Mouse (Mus musculus) lung, embryonic 14.5 days (tissue): ENCODE measurements around the gene Ghsr. TPM values are rescaled to one million over a fixed set of nuclear protein-coding genes. Genes with fewer than 3 reads are reported as not detected.
A peak's percentile ranks its signal among the peaks of the same experiment; 100 is the strongest.
"Not testable (repeated sequence)": the region's sequence is repeated elsewhere in the genome, so short reads cannot be mapped to it uniquely, and the experiment has no call there.

Experiments
- ATAC-seq: fragments of 200-750 bp; cut with Nextera tagmentation; 2 replicates; pipeline ENCODE4 v1.8.0; 2017; ENCODE audit warnings: mild to moderate bottlenecking, moderate TSS enrichment, moderate library complexity; ENCODE audit not compliant: insufficient read depth
- DNase-seq: peaks from one replicate; pipeline ENCODE4 v3.0.0-alpha.2; 2015
- H3K27ac ChIP-seq: fragments of 300-500 bp; sonication (generic); 2 replicates; pipeline ENCODE4 v1.5.1; 2014; ENCODE audit warnings: low read depth, mild to moderate bottlenecking, moderate library complexity
- H3K27me3 ChIP-seq: fragments of 300-500 bp; sonication (generic); 2 replicates; pipeline ENCODE4 v1.6.1; 2014; ENCODE audit warnings: low read length, control low read depth; ENCODE audit not compliant: insufficient read depth
- H3K36me3 ChIP-seq: fragments of 300-500 bp; sonication (generic); 2 replicates; pipeline ENCODE4 v1.6.1; 2014; ENCODE audit warnings: control low read depth; ENCODE audit not compliant: insufficient read depth
- H3K4me1 ChIP-seq: fragments of 300-500 bp; sonication (generic); 2 replicates; pipeline ENCODE4 v1.6.1; 2014; ENCODE audit warnings: antibody characterized with exemption, control low read depth; ENCODE audit not compliant: insufficient read depth
- H3K4me2 ChIP-seq: fragments of 300-500 bp; sonication (generic); 2 replicates; pipeline ENCODE4 v1.6.1; 2014; ENCODE audit warnings: mild to moderate bottlenecking
- H3K4me3 ChIP-seq: fragments of 300-500 bp; sonication (generic); 2 replicates; pipeline ENCODE4 v1.5.1; 2014; ENCODE audit warnings: low read depth, low read length
- H3K9ac ChIP-seq: fragments of 300-500 bp; sonication (generic); 2 replicates; pipeline ENCODE4 v1.6.1; 2014
- H3K9me3 ChIP-seq: fragments of 300-500 bp; sonication (generic); 2 replicates; pipeline ENCODE4 v1.6.1; 2016; ENCODE audit warnings: low read depth, low read length, control low read depth
- CTCF ChIP-seq: IDR thresholded peaks from 2 replicates; pipeline ENCODE4 v1.5.1; 2016; ENCODE audit warnings: antibody characterized with exemption, low read depth
- WGBS: fragments of 180-500 bp; shearing (Covaris S2); extraction: QIAGEN DNeasy Blood & Tissue Kit; methylation state at CpG from one replicate; pipeline ENCODE4 v1.1.7; 2014; 5-methylcytosine and 5-hydroxymethylcytosine counted together
- polyA plus RNA-seq: library from polyadenylated mRNA; unstranded; fragments of >200 nt; fragmentation: Nextera tagmentation; extraction: Ambion mirVana; gene quantifications from 2 replicates; pipeline ENCODE4 v1.2.1, GENCODE M21; 2014

The Ghsr gene
- polyA plus RNA-seq, 1 experiment from 2014 or later = not detected

- no peak overlapping the region for H3K9ac ChIP-seq
- no peak overlapping the region for H3K27ac ChIP-seq
- H3K4me1 ChIP-seq = no peaks in the 10 kb centered on the region
- no peak for DNase-seq
- peaks cover 42% of the 10 kb centered on the region for H3K27me3 ChIP-seq
- H3K4me2 ChIP-seq = peak overlapping the region; percentile 47
- 3% methylated on average over 77 of the region's 77 CpGs for WGBS
- no peak for TF ChIP-seq CTCF
- H3K9me3 ChIP-seq = no peaks in the 10 kb centered on the region
- no peak for ATAC-seq
- H3K4me3 ChIP-seq = peak overlapping the region; percentile 25
- no peaks in the 10 kb centered on the region for H3K36me3 ChIP-seq
Measured at GRCm38 (mm10) chr3:27371725-27372650, 837 bp downstream of the Ghsr start.

GRCm38 (mm10) chr3:27374396-27374795, 3.2 kb downstream of the Ghsr start:
- Histone ChIP-seq H3K4me1 (no peaks in the 10 kb centered on the region), H3K9ac (no peak overlapping the region), H3K9me3 (no peaks in the 10 kb centered on the region), H3K27ac (no peak overlapping the region), H3K27me3 (peaks cover 42% of the 10 kb centered on the region), H3K4me2 (no peak overlapping the region), H3K36me3 (no peaks in the 10 kb centered on the region), H3K4me3 (no peak overlapping the region)
- no peak for TF ChIP-seq CTCF
- DNase-seq (no peak), ATAC-seq (no peak)
- 38% methylated on average over 9 of the region's 9 CpGs for WGBS

- Histone ChIP-seq H3K4me2 (no peak overlapping the region), H3K4me3 (no peak overlapping the region), H3K4me1 (no peaks in the 10 kb centered on the region), H3K27ac (no peak overlapping the region), H3K36me3 (no peaks in the 10 kb centered on the region), H3K9ac (no peak overlapping the region), H3K27me3 (peaks cover 14% of the 10 kb centered on the region), H3K9me3 (no peaks in the 10 kb centered on the region)
- DNase-seq = peak; percentile 34
- ATAC-seq = no peak
- WGBS = 40% methylated on average over 4 of the region's 4 CpGs
- no peak for TF ChIP-seq CTCF
Measured at GRCm38 (mm10) chr3:27377935-27378334, 6.8 kb downstream of the Ghsr start.

- Histone ChIP-seq H3K4me1 (no peaks in the 10 kb centered on the region), H3K9ac (no peak overlapping the region), H3K4me3 (no peak overlapping the region), H3K4me2 (no peak overlapping the region), H3K27me3 (no peaks in the 10 kb centered on the region), H3K36me3 (no peaks in the 10 kb centered on the region), H3K27ac (no peak overlapping the region), H3K9me3 (no peaks in the 10 kb centered on the region)
- DNase-seq = no peak
- 58% methylated on average over 3 of the region's 3 CpGs for WGBS
- no peak for ATAC-seq
- TF ChIP-seq CTCF = peak; percentile 27; the same call in 1 of the 2 replicates
Measured at GRCm38 (mm10) chr3:27384836-27385235, 13.7 kb downstream of the Ghsr start.

GRCm38 (mm10) chr3:27389923-27390322, 18.8 kb downstream of the Ghsr start:
- no peak overlapping the region for H3K4me2 ChIP-seq
- no peak for TF ChIP-seq CTCF
- no peaks in the 10 kb centered on the region for H3K9me3 ChIP-seq
- 62% methylated on average over 1 of the region's 1 CpGs for WGBS
- H3K36me3 ChIP-seq = no peaks in the 10 kb centered on the region
- no peaks in the 10 kb centered on the region for H3K4me1 ChIP-seq
- DNase-seq = no peak
- H3K27ac ChIP-seq = no peak overlapping the region
- no peak overlapping the region for H3K4me3 ChIP-seq
- H3K27me3 ChIP-seq = no peaks in the 10 kb centered on the region
- H3K9ac ChIP-seq = no peak overlapping the region
- no peak for ATAC-seq

GRCm38 (mm10) chr3:27400996-27401395, 29.8 kb downstream of the Ghsr start:
- 83% methylated on average over 3 of the region's 3 CpGs for WGBS
- not testable (repeated sequence) for DNase-seq, H3K27ac ChIP-seq

GRCm38 (mm10) chr3:27406440-27406839, 35.3 kb downstream of the Ghsr start:
- H3K4me2 ChIP-seq = no peak overlapping the region
- H3K9me3 ChIP-seq = no peaks in the 10 kb centered on the region
- DNase-seq (no peak), ATAC-seq (no peak)
- WGBS = 74% methylated on average over 3 of the region's 3 CpGs
- no peaks in the 10 kb centered on the region for H3K4me1 ChIP-seq
- no peaks in the 10 kb centered on the region for H3K27me3 ChIP-seq
- no peak overlapping the region for H3K4me3 ChIP-seq
- TF ChIP-seq CTCF = no peak
- H3K9ac ChIP-seq = no peak overlapping the region
- no peak overlapping the region for H3K27ac ChIP-seq
- H3K36me3 ChIP-seq = no peaks in the 10 kb centered on the region

More at GRCm38 (mm10) chr3:27400996-27401395, 29.8 kb downstream of the Ghsr start:
- H3K9ac ChIP-seq, H3K36me3 ChIP-seq, H3K4me1 ChIP-seq, H3K4me2 ChIP-seq, H3K27me3 ChIP-seq, H3K9me3 ChIP-seq, ATAC-seq, H3K4me3 ChIP-seq: not testable (repeated sequence)
